Mouse (Mus musculus) thymus, postnatal 10 days (tissue): ENCODE results near the gene Olfr994.

ENCODE experiments used
- DNase-seq, 2 experiments: peaks; one replicate each; pipeline ENCODE4 v3.0.0; 2021; ENCODE audit warnings: low spot score in 2 of 2

The Olfr994 gene

DNA sequence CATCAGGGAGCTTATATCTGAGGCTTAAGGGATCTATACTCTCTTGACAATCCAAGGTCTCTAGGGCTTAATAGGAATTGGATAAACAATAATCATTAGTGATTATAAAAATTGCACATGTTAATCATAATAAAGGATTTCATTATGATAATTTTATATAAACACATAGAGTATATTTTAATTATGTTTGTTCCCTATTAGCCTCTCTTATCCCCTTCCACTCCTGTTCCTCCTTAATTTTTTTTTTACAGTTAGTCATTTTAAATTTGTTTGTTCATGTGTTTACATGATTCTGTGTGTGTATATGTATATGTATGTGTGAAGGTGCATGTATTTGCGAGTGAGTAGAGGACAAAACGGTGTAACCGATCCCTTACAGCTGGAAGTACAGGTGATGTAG lies at the start of gene Olfr994:
Gene Olfr994, minus strand, starts transcription at position 101 of the 400 bp plus-strand sequence.
- DNase-seq, result no peak

DNA sequence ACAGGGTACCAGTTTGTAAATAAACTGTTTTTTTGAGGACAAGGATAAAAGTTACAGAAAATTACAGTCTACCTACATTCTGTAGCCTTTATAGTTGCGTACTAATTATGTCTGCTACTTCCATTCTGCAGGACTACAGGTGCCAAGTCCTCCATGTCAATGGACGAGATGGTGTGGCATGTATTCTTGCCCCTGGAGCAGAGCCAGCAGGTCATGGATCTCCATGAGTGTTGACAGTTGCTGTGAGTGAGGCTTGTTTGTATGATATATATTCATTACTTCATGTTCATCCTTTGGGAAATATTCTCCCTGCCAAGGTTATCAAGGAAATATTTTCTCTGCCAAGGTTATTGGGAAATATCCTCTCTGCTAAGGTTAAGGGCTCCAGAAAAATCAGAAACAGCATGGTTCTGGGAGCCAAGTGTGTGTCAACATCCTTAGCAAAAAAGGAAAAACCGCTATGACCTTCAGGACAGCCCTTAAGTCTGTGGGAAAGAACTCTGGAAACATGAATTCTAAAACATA lies 30.6 kb upstream of the Olfr994 start:
- DNase-seq, result no peak

DNA sequence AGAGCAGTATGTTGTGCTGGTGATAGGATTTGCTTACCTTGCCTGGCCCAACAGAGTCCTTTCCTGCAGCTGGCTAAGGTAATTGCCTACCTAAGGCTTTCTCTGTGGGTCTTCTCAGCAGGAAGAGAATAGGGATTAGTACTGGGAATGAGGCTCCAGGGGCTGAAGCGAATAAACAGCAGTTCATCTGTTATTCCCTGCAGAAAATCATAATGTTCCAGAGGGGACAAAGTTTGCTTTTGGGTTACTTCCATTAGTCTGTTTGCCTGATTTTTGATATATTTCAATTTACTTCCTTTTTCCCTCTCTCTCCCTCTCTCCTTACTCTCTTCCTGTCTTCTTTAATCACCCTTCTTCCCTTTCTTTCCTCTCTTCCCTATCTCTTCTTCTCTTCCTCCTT lies 7.3 kb upstream of the Olfr994 start, which contains the start of gene Olfr995:
Gene Olfr995, minus strand, starts transcription at position 101 of the 400 bp plus-strand sequence.
- DNase-seq, result no peak

DNA sequence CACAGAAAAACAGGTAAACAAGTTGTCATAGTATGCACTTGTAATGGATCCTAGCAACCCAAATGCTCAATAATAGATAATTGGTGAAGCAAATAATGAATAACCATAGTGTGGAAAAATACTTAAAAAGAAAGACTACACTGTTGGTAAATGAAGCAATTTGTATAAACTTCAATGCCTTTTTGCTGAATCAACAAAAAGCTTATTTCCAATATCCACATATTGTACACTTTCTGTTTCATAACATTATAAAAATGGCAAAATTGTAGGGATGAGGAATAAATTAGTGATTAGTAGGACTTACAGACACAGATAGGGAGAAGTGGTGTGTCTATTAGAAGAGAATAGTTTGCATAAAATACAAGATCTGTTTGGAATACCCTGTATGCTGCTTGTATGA lies 6.3 kb upstream of the Olfr994 start:
- DNase-seq, result no peak

DNA sequence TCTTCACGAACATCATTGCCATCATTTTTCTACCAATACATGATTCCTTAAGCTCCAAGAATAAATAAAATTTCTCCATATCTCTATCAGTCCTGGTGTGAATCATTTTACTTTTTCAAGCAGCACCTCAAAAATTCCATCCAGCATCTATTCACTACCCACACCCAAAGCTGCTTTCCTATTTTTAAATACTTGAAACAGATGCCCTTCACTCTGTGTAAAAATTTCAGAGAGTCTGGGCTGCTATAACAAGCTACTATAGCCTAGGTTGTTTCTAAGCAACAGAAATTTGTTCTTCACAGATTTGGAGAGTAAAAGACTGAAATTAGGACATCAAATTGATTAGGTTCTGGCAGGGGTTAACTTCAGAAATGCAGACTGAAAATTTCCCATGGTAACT lies 10.4 kb downstream of the Olfr994 start:
- DNase-seq, result no peak

DNA sequence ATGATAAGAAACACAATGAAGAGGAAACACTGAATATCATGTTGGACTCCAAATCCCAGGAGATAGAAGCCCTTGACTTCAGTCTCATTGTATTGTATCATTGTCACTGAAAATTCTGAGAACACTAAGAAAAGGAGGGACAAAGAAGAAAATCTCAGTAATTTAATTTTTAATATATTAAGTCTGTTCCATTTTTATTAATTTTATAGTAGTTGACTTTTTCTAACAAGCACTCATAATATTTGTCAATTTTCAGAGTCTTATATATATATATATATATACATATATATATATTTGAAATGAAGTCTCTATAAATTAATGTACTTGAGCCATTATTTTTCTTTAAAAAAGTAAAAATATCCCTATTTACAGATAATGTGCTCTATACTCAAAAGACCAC lies 21.5 kb downstream of the Olfr994 start, which contains the start of gene Olfr993:
Gene Olfr993, minus strand, starts transcription at position 101 of the 400 bp plus-strand sequence.
- no peak for DNase-seq

DNA sequence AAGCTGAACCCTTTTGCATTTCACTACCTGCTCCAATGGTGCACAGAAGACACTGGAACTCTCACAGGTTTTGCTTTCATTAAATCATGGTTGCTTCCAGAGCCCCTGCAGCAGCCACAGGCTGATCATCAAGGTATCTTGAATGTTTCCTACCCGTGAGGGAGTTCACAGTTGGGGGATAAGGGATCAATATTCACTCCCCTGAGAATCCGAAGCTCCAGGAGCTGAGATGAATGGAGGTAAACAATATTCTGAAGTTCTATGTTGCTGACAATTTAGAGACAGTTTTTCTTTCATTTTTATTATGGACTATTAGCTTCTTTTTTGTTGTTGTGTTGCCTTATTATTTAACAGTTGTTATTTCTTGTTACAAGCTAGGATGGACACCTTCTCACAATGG lies 26.9 kb downstream of the Olfr994 start, which contains the start of gene Olfr992:
Gene Olfr992, minus strand, starts transcription at position 101 of the 400 bp plus-strand sequence.
- no peak for DNase-seq
